Mouse (Mus musculus): Measurements from ENCODE around the gene Kifc1.
"Not testable (repeated sequence)": the region's sequence is repeated elsewhere in the genome, so short reads cannot be mapped to it uniquely, and the experiment has no call there.

Gene Kifc1

GRCm38 (mm10) chr17:33918293-33919203 lies 28.1 kb upstream of the Kifc1 start:
- no peak for DNase-seq (ENCODE audit: low spot score)

- no peak for DNase-seq (ENCODE audit: low spot score)
These were observed 27.3 kb upstream of the Kifc1 start for GRCm38 (mm10) chr17:33917656-33918292.

- no peak for DNase-seq (ENCODE audit: low spot score)
These were observed 26.6 kb upstream of the Kifc1 start for GRCm38 (mm10) chr17:33916847-33917655.

- DNase-seq (ENCODE audit: low spot score) = no peak
These were observed 25.8 kb upstream of the Kifc1 start for GRCm38 (mm10) chr17:33916294-33916693.

- peak; percentile 81 for DNase-seq (ENCODE audit: low spot score)
These were observed 25.3 kb upstream of the Kifc1 start, which contains the start of the genes Tapbp and Zbtb22 for GRCm38 (mm10) chr17:33915671-33916250. TSS of gene Tapbp (plus strand) at chr17:33915899. TSS of gene Zbtb22 (plus strand) at chr17:33915904.

- DNase-seq (ENCODE audit: low spot score) = no peak
These were observed 24.5 kb upstream of the Kifc1 start for GRCm38 (mm10) chr17:33914969-33915391.

- DNase-seq (ENCODE audit: low spot score) = no peak
These were observed 23.4 kb upstream of the Kifc1 start for GRCm38 (mm10) chr17:33913905-33914304.

- no peak for DNase-seq (ENCODE audit: low spot score)
These were observed 22.8 kb upstream of the Kifc1 start for GRCm38 (mm10) chr17:33913264-33913663.

- DNase-seq (ENCODE audit: low spot score) = no peak
These were observed 21.5 kb upstream of the Kifc1 start for GRCm38 (mm10) chr17:33911813-33912414.

- DNase-seq (ENCODE audit: low spot score) = no peak
These were observed 20.8 kb upstream of the Kifc1 start for GRCm38 (mm10) chr17:33911052-33911812.

- no peak for DNase-seq (ENCODE audit: low spot score)
These were observed 20.0 kb upstream of the Kifc1 start for GRCm38 (mm10) chr17:33910346-33911051.

GRCm38 (mm10) chr17:33909869-33910250 lies 19.4 kb upstream of the Kifc1 start:
- DNase-seq (ENCODE audit: low spot score) = no peak

GRCm38 (mm10) chr17:33909077-33909868 lies 18.8 kb upstream of the Kifc1 start, which contains the start of gene Daxx:
TSS of gene Daxx (plus strand) at chr17:33909414.
- peak; percentile 96 for DNase-seq (ENCODE audit: low spot score)

- DNase-seq (ENCODE audit: low spot score) = no peak
These were observed 18.0 kb upstream of the Kifc1 start for GRCm38 (mm10) chr17:33908331-33909076.

GRCm38 (mm10) chr17:33904835-33905234 lies 14.4 kb upstream of the Kifc1 start, which contains the start of gene Platr17:
TSS of gene Platr17 (plus strand) at chr17:33905135.
- DNase-seq (ENCODE audit: low spot score) = not testable (repeated sequence)

GRCm38 (mm10) chr17:33903911-33904651 lies 13.6 kb upstream of the Kifc1 start:
- DNase-seq (ENCODE audit: low spot score) = not testable (repeated sequence)

- DNase-seq (ENCODE audit: low spot score) = no peak
These were observed 12.0 kb upstream of the Kifc1 start for GRCm38 (mm10) chr17:33902491-33902890.

- DNase-seq (ENCODE audit: low spot score) = no peak
These were observed 11.6 kb upstream of the Kifc1 start for GRCm38 (mm10) chr17:33902079-33902478.
